Mouse (Mus musculus): Measurements from ENCODE around the gene Sod3. TPM values are rescaled to one million over a fixed set of nuclear protein-coding genes. Genes with fewer than 3 reads are reported as not detected.
A peak's percentile ranks its signal among the peaks of the same experiment; 100 is the strongest.

Sod3 gene
- total RNA-seq, 2 experiments from 2014 or later = 172 to 223 TPM

DNA sequence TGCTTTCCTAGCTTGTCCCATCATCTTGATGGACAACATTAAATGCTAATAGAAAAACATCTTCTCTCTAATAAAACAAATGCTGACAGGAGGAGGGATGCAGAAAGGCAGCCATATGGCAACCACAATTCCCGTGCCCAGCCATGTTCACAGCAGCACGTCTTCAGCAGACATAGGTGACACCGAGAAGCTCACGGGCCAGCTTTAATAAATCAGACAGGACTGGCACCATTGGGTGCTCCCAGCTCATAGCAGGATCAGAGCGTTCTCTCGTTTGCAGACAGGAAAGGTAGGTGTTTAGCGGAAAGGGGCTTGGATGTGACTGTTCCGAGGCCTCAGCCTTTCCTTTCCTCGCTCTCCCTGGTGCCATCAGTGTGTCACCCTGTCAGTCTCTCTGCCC lies 12.3 kb downstream of the Sod3 start:
- DNase-seq = no peak

DNA sequence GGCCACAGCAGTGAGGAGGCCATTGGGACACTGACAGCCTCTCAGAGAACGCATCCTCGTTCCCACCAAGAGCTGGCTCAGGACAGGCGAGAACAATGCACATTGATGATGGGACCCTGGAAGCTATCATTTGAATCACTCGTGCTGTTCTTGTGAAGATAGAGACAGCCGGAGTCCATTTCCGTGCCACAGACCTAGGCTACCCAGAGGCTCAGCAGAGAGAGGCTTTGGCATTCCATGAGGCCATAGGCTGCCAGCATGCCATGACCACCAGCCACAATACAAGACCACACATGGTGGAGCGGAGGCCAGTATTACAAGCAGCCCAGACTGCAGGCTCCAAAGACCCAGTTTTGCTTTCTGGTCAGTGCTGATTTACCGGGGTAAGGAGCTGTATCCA lies 19.2 kb downstream of the Sod3 start:
- no peak for DNase-seq

DNA sequence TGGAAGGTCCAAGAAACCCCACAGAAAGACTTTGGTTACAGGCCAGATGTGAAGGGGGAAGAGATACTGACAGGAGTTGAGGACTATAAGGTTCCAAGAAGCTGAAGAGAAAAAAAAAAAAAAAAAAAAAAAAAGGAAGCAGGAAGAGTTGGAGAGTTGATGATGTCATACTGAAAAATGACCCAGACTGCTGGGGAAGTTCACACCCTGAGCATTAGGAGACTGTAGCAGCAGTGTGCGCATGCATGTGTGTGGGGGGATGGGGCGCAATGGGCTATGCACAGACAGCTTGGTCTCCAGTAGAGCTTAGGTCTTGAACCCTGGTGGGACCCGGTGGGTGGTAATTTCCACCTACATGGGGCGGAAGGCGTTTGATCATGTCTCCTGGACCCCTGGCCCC lies 20.2 kb downstream of the Sod3 start:
- DNase-seq = no peak

DNA sequence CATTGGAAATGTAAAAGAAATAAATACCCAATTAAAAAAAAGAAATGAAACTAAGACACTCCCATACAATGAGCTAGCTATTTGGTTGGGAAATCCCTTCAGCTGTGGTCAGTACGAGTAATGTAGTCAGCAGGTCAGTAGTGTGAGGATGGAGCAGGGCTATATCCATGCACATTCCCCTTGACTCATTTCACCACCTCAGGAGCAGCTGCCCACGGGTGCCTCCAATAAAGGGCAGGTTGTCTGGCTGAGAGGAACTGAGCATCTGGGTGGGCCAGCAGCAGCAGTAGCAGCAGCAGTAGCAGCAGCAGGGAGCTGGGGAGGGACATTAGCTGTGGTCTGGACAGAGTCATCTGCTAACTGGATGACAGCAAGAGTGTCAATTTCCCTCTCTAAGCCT lies 22.4 kb downstream of the Sod3 start:
- no peak for DNase-seq

DNA sequence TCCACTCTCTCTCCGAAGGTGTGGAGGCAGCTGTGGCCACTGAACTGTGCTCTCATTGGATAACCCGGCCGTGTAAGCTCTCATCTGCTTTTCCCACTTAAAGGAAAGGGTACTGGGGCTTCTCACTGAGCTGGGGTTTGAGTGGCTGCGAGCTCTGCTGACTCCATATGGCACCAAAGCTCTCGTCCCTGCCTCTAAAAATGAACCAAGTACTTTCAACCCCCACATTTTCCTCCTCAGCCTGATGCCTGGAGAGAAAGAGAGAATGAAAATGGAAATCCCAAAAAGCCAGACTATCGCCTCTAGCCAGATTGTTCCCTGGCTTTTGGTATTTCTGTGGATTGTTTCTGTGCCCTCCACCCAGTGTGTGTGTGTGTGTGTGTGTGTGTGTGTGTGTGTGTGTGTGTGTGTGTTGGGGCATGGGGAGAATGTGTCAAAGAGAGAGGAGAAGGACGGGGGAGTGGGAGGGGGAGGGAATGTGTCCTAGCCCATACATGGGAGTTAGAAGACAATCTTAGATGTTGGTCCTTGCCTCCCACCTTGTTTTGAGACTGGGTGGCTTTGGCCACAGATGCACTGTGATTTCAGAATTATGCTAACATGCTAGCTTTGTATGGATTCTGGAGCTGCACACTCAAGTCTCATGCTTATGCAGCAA lies 24.6 kb downstream of the Sod3 start:
- no peak for DNase-seq

DNA sequence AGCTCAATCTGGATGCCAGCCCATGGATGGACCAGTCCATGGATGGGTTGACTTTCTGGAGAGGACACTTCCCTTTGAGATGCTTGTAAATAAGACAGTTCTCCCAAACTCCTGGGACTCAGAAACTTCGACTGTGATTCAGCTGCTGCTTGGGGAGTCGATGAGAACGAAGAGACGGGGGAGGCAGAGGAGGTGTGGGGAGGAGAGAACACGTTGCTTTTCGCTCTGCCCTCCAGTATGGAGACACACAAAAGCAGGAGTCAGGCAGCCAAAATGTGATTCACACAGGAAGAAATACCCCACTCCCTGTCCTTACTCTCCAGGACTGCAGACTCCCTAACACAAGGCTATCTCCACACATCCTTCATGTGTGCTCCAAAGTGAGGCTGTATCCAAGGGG lies 26.8 kb downstream of the Sod3 start:
- DNase-seq = no peak

DNA sequence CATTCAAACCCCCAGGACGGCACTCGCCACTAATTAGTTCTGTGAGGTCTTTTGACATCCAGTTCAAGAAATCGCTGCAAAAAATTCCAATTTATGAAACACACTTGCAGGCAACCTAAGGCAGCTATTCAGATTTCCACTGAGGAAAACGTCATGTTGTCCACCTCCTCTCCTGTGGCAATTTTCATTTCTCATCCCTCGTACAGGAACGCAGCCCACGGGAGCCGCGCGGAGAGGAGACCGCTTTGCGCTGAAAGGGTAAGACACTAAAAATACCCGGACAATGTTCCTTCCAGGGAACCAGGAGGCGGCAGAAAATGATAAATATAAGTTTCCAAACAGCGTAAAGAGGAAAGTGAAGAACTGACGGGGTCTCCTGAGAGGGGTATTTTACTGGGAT lies 27.9 kb downstream of the Sod3 start:
- DNase-seq = no peak

DNA sequence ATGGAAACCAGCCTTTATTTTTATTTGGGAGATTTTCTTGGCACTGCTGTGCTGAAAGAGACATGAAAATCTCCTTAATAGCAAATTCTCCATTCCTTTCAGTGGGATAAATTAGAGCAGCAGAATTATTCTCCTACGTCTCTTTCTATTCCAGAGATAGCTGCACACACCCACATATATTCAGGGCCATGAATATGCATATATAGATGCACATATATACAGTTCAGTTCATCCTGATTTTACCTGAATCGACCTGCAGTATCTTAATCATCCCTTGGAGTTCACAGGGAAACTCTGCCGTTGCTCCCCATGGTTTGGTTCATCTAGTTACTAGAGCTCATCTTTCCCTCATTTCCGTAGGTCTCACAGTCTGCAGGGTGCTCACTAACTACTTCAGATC lies 30.2 kb downstream of the Sod3 start:
- no peak for DNase-seq

DNA sequence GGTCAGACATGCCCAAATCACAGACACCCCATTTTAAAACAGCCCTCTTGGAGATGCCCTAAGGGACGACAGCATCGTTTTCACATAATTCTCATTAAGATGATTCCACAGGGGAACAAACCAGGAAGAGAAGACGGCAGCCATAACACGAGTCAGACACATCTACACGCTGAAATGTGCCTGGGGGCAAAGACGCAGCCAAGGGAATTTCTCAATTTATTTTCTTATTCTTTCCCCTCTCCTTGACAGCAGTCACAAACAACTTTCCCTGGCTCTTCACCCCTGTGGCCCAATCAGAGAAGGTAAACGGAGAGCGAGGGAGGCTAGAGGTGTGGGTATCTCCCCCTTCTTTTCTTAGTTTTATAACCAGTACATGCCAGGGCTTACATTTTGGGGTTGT lies 40.8 kb downstream of the Sod3 start:
- DNase-seq = no peak

DNA sequence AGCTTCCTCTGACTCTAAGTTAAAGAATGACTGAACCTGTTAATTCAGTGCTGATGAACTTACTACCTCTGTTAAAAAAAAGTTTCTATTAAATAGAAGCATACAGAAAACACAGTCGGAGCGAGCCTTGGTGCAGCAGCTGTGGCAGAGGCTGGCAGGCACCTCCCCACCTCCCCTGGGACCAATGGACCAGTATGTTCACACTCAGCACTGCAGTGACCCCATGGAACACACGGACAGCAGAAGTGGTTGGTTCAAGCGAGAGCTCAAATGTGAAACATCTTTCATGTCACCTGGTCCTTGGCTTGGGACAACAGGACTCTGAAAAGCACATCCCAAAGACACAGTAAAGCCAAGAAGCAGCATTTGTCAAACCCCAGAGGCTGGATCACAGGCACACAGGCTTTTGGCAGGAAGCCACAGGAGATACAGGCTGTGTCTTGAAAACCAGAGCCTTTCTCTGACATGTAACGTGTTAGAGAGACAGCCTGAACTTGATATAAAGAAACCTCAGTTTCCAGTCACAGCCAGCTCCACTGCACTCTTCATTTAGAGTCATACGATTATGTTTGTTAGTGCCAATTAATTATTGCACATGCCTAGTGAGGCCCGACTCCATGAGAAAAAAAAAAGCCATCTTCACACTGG lies 45.2 kb downstream of the Sod3 start:
- DNase-seq = no peak

DNA sequence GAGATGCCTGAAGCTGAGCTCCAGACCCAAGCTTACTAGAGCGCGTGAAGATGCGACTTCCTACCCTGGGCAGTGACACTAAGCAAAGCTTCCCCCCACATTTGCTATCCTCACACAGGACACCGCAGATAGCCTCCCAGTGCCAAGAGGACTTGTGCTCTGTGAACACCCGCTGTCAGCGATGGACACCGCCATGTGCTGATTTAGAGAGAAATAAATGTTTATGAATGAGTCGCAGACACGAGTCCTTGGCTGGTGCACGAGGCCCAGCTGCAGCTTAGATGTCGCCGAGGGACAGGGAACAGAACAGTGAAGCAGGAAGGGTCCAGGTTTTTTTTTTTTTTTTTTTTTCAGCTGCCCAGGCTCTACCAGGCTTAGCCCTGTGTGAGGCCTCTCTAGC lies 46.6 kb downstream of the Sod3 start:
- no peak for DNase-seq

DNA sequence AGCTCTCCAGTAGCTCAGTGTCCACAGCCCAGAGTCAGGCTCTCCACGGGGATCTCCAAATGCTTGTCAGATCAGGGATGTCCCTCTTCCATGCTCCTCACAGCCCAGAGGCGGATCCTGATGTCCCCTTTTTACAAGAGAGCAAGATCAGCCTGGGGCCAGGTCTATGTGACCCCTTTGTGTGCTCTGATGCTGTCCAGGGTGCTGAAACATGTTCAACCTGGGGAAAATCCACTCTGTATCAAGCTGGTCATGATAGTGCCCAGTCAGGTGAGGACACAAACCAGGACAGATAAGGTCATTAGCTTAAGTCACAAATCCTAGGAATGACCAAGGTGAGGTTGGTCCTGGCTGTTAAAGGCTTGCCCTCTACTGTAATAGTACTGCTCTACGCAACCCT lies 48.0 kb downstream of the Sod3 start:
- DNase-seq = peak in 1 of 2 experiments; percentile 21

DNA sequence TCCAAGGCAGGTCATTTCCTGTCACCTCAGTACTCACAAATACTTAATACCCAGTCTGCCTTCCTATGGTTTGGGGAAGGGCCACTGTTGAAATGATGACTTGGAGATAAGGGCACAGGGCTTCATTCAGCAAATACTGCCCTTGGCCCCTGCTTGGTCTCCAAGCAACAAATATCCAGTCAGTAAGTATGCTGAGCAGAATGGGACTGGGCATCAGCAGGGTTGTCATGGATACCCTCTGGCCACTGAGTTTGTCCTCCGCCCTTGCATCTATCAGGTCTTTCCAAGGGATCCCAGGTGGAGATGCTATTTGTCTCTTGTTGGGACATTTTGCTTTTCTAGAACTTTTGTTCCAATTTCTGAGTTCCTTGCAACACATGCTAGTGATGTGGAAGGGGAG lies 51.6 kb downstream of the Sod3 start:
- DNase-seq = no peak

DNA sequence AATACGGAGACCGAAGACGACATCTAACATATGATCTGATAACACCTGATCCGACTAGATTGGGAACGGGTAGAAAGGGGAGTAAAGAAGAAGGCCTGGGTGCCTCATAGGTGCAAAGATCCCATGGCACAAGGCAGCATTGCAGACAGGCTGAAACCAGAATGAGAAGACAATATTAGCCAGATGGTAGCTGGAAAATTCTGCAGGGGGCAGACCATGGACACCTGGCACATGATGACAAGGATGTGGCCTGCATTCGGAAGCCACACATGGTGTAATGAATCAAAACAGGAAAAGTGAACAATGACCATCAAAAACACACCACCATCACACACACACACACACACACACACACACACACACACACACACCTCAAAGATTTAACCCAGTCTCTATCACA lies 52.3 kb downstream of the Sod3 start:
- DNase-seq = no peak

DNA sequence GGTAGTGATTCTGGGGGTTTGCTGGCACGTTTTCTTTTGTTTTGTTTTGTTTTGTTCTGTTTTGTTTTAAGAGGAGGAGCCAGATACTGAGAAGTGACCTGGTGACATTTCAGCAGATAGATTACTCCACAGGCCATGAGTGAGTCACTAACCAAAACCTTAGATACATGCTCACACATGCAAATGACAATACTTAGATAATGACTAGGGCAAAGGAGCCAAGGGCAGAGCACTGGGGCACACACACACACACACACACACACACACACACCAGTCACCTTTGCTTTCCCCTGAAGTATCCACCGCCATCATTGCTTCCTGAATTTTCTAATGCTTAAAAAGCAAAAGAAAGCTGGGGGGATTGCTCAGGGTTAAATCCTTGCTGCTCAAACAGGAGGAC lies 52.9 kb downstream of the Sod3 start:
- DNase-seq = no peak

Other genes starting within 250 kb of the Sod3 start
- 100 to 1,000 TPM; 108 to 134 TPM for gene Dhx15, start 173.3 kb upstream of the Sod3 start, total RNA-seq (2021)
- 1 to 10 TPM; 4.9 to 8.3 TPM for gene Ccdc149, start 107.7 kb downstream of the Sod3 start, total RNA-seq (2021)
- gene Lgi2, start 202.7 kb downstream of the Sod3 start, total RNA-seq (2021) = 1 to 10 TPM; 1.1 to 2.4 TPM